Mouse (Mus musculus) heart, postnatal 25 days (tissue): ENCODE measurements around the gene Snn. TPM values are rescaled to one million over a fixed set of nuclear protein-coding genes. Genes with fewer than 3 reads are reported as not detected.

Source experiments
- DNase-seq: peaks from one replicate; pipeline ENCODE4 v3.0.0; 2022; ENCODE audit warnings: low spot score
- intact Hi-C: fragments of 180-260 bp; cut with DNase I; formaldehyde crosslinking; loops from one replicate; pipeline ENCODE4 v1.15.1; 2025
- total RNA-seq, 2 experiments: library from RNA; stranded (reverse); gene quantifications; 2 replicates each; pipeline ENCODE4 v1.2.3; 2021

Gene Snn
- total RNA-seq, 2 experiments from 2014 or later: 28.3 to 33.3 TPM

DNA sequence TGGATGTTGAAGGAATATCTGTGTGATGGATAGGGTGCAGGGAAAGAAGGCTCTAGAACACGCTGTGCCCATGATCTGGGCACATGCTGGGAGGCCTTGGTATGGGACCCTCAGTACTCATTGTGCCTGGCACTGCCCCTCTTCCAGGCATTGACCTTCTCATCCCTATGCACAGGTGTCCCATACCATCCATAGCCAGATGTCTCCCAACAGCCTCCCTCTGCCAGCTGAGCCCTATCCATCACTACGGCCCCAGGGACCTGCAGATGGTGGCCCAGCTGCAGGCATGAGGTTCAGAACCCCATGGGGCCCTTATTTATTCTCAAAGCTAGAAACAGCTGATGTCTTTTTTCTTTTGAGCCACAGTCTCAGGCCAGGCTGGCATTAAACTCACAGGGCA, 20.1 kb upstream of the Snn start:
- no peak for DNase-seq
- intact Hi-C loops: no loop called here

DNA sequence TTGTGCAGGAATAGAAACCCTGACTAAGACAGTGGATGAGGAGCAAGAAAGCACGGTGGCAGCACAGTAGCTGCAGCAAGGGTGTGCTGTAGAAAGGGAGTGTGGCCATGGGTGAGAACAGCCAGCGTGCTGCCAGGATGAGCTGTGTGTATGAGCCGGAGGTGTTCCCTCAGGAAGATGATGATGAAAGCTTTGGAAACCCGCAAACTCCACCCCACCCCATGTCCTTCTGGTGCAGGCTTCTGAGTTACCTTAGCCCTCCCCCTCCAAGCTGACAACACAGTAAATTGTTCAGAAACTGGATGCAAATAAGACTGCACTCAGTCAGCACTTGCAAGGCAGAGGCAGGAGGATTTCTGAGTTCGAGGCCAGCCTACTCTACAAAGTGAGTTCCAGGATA, 17.5 kb upstream of the Snn start:
- intact Hi-C loops: no loop called here
- DNase-seq: no peak

DNA sequence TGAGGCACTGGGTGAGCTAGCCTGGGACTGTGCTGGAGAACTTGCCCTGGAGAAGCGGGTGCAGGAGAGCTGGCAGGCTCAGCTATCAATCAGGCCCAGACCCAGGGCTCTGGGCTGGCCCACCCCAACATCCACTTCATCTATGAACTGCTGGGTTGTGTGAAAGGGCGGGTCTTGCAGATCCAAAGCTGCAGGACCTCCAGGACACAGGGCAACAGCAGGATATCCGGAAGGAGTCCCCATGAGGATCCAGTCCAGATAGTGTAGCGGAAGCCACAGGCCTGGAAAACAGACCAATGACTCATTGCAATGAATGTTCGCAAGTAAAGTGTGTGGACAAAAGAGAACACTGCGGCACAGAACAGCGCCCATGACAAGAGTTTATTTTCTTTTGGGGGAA, 14.3 kb upstream of the Snn start:
- DNase-seq: peak; percentile 63
- intact Hi-C loops: no loop called here

DNA sequence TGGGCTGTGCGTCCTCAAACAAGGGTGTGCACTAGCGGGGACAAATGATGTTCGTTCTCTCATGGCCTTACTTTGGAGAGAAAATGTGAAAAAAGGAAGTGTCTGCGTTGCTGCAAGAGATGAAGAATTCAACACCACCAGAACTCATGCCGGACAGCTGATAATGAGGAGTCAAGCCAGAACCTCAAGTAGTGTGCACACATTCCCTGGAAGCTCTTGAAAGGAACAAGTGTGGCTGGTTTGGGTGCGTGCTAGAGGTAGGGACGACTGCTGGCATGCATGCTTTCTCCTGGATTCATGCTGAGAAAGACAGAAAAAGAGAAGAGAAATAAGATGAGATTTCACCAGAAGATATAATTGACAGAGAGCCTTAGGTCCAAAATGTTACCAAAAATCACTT, 13.6 kb upstream of the Snn start:
- no peak for DNase-seq
- intact Hi-C loops: no loop called here

DNA sequence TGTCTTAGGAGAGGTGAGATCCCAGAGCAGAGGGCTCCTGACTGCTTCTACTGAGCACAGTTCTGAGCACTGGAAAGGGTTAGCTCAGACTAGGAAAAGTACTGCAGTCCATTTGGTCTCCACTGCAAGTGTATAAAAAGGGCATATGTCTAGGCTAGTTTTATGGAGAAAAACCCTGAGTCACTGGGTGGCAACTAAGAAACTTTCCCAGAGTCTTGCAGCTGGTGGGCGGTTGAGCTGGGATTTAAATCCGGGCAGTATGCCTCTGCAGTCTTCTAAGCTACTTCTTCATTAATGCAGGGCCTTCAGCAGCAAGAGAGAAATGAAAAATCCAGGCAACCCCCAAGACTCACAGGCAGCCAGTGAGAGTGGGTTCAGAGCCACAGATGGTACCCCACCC, 10.5 kb upstream of the Snn start:
- intact Hi-C loops: no loop called here
- no peak for DNase-seq

DNA sequence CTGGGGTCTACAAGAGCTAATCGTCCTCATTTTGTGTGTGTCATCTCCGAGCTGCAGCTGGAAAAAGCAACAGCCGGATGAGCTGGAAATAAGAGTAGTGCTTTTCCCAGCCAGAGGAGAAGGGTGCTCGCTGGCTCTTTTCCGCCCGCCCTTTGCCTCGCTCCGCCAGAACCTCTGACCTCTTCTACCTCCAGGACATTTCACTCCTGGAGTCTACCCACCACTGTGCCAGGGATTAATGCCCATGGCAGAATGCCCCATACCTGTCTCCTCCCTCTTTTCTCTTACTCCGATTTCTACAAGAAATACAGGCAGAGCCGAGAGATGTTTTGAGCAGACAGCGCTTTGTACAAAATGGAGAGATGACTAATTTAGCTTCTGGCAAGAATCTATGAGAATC, 9.6 kb upstream of the Snn start:
- DNase-seq: no peak
- intact Hi-C loops: no loop called here

DNA sequence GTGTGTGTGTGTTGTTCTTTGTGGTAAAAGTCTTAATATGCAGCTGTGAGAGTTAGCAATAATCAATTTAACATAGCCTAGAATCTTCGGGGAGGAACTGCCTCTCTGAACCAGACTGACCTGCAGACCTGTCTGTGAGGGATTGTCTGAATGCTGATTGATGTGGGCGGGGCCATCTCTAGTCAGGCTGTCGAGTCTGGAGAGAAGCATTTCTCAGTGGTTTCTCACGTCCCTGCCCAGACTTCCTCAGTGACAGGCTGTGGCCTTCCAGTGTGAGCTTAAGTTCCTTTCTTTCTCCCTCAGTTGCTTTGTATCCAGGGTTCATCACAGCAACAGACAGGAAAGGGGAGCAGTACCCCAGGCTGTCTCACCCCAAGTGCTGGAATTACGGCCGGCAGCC, 6.3 kb upstream of the Snn start:
- intact Hi-C loops: no loop called here
- DNase-seq: no peak

DNA sequence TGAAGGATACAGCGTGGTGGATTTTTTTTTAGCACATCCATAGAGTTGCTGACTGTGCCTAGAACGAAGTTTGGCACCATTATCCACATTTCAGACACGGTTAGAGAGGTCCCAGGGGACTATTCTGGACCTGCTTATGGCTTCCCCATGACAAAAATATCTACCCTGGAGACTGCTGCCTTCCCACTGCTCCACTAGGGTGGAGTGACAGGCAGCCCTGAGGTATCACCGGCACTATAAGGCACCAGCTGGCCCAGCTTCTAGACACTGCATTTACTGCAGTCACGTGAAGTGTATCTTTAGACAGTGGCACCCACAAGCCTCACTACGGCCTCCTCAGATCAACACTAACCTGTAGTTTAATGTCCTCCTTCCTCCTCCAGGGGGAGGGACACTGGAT, 5.9 kb upstream of the Snn start:
- no peak for DNase-seq
- intact Hi-C loops: loop anchor here (5.0 kb wide), 1 partner anchor 42 kb away; no protein-coding TSS in a partner anchor

DNA sequence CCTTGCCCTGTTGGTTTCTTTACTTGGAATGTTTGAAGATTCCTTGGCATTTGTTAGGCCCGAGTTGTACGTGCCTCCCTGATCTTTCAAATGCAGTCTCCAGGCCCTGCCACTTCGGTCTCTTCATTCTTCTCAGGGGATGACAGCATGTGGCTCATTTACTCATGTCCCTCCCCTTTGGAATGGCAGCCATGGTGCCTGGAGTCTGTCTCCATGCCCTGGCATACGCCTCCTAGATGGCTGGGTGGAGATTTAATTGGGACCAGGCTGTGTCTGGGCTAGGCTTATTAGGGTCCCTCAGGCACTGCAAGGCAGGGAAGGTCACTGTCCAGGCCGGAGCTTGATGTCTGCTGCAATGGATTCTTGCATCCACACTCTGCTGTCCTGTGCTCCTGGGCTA, 4.8 kb upstream of the Snn start:
- DNase-seq: no peak
- intact Hi-C loops: loop anchor here (5.0 kb wide), 1 partner anchor 41 kb away; no protein-coding TSS in a partner anchor

DNA sequence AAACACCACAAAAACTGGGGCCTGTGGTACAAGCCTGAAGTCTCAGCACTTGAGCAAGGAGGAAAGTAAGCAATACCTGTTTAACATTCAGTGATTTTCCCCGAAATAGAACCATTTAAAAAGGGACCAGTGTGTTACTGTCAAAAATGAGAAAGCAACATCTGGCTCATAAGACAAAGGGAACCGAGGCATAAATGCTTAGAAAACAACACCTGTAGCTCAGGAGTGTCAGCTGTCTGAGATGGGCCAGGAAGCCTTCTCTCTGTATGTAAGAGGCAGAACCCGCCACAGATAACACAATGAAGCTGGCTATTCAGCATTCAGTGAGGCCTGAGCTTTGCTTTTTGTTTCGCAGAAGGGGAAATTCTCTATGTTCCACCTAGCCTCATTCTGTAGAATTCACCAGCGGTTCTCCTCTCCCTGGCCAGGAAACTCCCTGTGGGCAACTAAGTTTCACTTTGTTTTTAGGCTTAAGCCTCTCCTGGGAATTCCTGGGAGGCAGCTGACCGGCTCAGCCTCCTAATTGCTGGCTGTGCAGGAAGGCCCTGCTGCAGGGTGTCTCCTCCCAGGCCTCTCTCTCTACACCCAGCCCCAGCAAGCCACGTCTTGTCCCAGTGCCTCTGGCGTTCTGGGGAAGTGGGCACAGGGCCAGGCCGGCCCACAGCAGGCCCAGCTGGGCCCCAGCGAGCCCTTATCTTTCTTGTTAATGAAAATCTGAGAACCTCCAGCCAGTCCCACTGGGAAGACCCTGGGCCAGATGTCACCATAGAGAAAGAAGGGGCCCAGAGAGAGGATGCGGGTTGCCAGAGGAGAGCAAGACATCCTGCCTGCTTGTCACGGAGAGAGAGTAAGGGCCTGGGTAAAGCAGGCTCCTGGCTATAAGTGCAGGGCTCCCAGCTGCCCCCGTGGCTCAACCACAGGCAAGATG, 2.3 kb downstream of the Snn start:
- DNase-seq: peak; percentile 86
- intact Hi-C loops: no loop called here

DNA sequence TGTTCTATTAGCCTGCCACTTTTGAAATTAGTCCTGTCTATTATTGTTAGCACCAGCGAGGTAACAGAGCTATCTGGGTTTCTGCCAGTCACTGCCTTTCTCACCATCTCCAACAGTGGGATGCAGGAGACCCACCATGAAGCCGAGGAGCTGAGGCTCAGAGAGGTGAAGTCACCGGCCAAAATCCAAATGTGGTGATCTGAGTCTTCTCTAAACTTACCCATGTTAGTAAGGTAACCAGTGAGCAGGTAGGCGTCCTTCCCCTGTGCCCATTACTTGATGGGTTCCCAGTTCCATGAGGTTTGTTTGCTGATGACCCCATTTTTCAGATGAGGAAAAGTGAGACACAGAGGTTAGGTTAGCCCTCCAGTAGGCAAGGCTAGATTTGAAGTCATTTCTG, 3.6 kb downstream of the Snn start:
- intact Hi-C loops: no loop called here
- no peak for DNase-seq

DNA sequence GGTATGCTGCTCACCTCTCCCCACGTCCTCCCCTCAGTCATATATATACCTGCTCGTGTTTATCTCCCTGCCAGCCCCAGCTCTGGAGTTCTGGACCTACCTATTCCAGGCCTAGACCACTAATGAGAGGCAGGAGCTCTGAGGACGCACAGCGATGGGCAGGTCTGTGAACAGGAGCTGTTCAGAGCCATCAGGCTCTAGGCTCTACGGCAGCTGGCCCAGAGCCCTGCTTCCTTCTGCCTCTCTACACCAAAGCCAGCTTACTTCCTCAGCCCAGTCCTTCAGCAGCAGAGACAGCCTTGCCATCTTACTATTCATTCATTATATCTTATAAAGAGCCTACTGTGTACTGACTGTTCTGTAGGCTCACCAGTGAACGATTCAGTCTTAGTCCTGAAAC, 4.0 kb downstream of the Snn start:
- intact Hi-C loops: no loop called here
- no peak for DNase-seq

DNA sequence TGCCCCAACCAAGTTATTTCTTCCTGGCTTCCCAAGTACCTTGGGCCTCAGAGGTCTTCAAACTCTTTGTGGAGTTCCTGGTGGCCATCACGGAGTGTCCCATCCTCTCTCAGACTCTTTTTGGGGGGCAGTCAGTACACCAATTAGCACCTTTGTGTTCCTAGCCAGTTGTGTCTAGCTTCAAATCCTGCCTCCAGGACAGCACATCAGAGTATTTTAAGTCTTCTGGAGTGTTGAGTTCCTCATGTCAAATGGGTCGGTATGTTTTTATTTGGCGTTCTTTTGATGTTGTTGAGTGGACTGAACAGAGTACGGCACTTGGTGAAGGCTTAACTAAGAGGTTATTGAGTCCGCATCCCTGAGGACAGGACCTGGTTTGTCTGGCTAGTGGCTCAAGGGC, 4.7 kb downstream of the Snn start:
- no peak for DNase-seq
- intact Hi-C loops: no loop called here

DNA sequence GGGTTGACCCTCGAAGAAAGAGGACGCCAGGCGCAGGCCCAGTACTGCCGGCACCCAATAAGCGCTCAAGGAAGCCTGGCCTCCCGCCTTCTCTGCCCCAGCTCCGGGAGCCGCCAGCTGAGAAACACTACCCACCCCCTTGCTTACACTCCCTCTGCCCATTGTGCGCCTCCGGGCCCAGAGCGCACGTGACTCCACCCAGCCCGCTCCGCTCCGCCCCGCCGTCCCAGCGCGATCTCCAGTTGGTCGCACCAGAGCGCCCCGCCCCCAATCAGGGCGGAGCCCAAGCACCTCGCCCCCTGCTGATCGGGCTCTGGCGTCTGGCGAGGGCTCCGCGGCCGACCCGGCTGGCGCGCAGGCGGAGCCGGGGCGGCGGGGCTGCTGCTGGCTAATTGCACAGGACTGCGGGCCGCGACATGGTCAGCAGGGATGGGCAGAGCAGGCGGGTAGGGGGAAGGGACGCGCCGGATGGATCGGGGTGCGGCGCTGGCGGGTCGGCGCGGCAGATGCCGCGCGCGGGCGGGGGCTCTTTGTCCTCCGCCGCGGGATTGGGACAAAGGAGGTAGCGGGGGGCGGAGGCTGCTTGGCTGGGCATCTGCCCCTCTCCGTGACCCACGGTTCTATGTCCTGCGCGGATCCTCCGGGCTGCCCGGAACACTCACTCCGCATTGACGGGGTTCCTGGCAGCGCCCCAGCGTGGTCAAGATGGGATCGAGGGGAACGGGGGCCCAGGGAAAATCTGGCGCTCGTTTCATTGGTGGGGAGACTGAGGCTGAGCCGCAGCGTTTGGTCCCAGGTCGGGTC, 5.5 kb downstream of the Snn start, which contains the start of gene Litaf:
Gene Litaf, minus strand, starts transcription at position 129 of the 804 bp plus-strand sequence.
- intact Hi-C loops: loop anchor here (2.0 kb wide), 1 partner anchor 21 kb away; no protein-coding TSS in a partner anchor
- peak; percentile 97 for DNase-seq

DNA sequence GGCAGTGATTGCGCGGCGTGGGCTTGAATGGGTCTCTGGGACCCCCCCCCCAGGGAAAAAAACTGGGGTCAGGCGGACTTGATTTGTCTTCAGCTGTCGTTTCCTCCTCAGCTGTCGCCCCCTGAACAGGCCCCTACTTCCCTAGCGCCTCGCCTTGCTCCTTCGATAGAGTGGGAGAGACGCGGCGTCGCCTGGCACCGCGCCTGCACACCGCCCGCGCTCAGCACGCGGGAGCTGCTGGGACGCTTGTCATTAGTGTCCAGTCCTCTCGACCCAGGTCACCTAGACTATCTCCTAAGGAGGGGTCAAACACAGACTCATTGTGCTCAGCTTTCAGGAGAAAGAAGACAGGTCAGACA, 6.1 kb downstream of the Snn start:
- DNase-seq: peak; percentile 39
- intact Hi-C loops: loop anchor here (2.0 kb wide), 1 partner anchor 22 kb away; no protein-coding TSS in a partner anchor

DNA sequence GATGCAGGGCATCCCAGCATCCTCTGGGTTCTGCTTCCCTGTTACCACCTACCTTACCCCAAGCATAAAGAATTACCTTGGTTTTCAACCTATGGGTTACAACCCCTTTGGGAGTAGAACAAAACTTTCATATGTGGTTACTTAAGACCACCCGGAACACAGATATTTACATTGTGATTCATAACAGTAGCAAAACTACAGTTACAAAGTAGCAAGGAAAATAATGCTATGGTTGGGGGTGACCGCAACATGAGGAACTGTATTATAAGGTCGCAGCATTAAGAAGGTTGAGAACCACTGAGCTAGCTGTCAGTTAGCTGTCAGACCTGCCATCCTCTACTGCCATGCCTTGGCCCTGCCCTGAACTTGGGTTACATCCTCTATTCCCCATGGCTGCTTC, 7.9 kb downstream of the Snn start:
- DNase-seq: no peak
- intact Hi-C loops: no loop called here

DNA sequence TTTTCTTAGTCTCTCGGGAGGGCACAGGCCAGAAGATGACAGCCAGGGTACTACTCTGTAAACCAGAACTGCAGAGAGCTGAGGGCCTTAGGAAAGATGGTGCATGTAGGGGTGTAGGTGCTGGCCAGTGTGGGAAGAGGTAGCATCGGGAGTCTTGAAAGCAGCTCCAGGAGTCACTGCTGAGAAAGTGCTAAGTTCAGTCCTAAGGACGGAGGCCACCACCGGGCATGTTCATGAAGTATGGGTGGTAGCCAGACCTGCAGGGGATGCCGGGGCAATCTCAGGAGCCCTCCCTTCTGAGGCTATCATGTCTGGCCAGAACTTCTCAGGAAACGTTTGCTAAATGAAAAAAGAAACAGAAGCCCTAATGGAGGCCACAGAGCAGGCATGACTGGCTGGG, 8.5 kb downstream of the Snn start:
- intact Hi-C loops: no loop called here
- no peak for DNase-seq

DNA sequence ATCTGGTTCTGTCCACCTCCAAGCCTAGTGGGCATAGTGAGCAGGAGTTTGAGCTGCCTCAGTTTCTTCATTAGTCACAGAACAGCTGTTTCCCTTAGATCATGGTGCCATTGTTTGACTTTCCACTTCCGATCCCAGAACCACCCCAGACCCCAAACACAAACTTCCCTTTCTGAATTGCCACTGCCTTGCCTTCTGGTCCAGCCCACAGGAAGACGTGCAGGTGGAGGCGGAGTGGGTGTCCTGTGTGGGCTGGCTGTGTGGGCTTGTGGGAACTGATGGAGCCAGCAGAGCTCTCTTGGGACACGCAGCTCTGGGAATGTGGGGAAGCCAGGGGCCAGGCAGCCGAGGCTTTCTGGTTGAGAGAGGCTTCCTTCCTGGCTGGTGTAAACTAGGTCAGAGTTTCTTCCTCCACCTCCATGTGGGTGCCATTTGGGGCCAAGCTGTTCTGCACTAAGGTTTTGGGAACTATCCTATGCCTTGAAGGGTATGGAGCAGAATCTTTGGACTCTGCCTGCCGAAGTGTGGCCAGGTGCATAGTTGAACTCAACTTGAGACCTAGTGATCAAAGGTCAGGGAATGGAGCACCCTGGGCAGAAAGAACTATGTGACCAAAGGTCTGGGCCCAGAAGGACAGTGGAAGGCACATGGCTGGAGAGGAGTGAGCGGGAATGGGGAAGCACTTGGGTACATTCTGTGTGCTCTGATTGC, 9.1 kb downstream of the Snn start:
- intact Hi-C loops: loop anchor here (5.0 kb wide), 1 partner anchor 62 kb away; the partner anchor contains the start of gene Txndc11

DNA sequence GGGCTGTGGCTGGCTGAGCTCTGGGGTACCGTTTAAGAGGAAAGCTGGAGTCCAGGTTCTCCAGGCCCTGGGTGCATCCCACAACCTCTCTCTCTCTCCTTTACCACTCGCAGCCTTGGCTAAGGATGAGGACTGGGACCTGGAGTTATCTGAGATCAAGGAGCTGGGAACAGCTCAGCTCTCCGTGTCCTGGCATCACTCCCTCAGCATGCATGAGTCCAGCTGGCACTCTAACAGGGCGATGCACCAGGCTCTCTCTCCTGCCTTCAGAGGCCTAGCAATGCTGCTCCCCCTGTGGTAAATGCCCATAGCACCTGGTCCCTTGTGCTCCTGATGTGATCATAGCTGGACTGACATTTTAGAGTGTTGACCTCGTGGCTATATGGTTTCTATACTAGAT, 10.4 kb downstream of the Snn start:
- DNase-seq: no peak
- intact Hi-C loops: loop anchor here (5.0 kb wide), 1 partner anchor 61 kb away; the partner anchor contains the start of gene Txndc11

More for the DNA sequence above, 9.1 kb downstream of the Snn start:
- peak; percentile 47 for DNase-seq

DNA sequence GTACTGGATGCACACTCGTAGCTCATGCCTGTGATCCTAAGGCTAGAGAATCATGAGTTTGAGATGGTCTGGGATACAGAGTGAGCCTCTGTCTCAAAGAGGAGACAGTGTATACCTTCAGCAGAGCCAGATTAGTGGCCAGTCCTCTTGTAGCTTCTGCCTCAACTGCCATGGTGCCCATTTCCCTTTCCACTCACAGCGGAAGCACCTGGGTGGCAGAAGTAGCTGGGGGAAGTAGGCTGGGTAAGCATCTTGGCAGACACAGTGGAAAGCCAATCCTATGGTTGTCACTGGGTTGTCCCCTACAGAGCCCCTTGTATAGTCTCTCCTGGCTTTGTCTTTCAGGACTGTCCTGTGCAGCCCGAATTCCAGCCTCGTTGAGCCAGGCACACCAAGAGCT, 11.1 kb downstream of the Snn start:
- intact Hi-C loops: loop anchor here (2.0 to 5.0 kb wide), 2 partner anchors 19 to 60 kb away; partner anchors contain the start of gene Txndc11
- DNase-seq: no peak
